In the genomic region with DNA sequence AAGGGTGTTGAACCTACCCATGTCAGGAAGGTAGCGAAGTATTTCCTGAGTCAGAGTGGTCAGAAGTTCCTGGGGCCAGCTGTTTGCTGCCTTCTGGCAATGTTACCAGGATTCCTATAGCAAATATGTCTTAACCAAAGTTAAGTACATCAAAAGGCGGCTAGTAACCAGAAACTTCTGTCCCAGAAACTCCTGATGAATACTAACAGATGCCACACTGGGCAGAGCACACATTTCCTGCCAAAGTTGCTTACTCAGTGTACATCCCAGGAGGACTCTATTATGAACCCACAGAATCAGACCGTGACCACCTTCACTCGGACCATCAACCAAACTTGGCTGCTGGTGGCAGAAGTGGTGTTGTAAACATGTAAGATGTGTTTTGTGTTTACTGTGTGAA, we compare ENCODE assay signal across 11 mouse cellular contexts.
"Had no signal": no experiment of that assay in that cellular context is flagged by ENCODE, and none has a peak within 500 bp of the region (broad histone marks: within the 10 kb centered on the region; RNA-seq: fewer than 3 reads in every experiment).

No protein-coding gene starts in this region.

- DNase-seq: lung, adult 18-20 months; lung, embryonic 14.5 days; lung, postnatal 10 days; lung, postnatal 4 days; right cerebral cortex, postnatal 14 days; thymus, adult 18-20 months; thymus, postnatal 14 days; thymus, postnatal 36 days had no signal

- H3K27me3 ChIP-seq: midbrain, embryonic 12.5 days; neural tube, embryonic 12.5 days had no signal

- H3K9ac ChIP-seq: lung, embryonic 14.5 days; midbrain, embryonic 12.5 days; neural tube, embryonic 12.5 days had no signal

- H3K4me2 ChIP-seq: lung, embryonic 14.5 days; midbrain, embryonic 12.5 days; neural tube, embryonic 12.5 days had no signal

- H3K27ac ChIP-seq: midbrain, embryonic 10.5 days; midbrain, embryonic 12.5 days; neural tube, embryonic 12.5 days had no signal

- H3K4me3 ChIP-seq: midbrain, embryonic 10.5 days; midbrain, embryonic 12.5 days; neural tube, embryonic 12.5 days had no signal

- H3K36me3 ChIP-seq: midbrain, embryonic 10.5 days; midbrain, embryonic 12.5 days; neural tube, embryonic 12.5 days had no signal

- H3K9me3 ChIP-seq: midbrain, embryonic 10.5 days; midbrain, embryonic 12.5 days; neural tube, embryonic 12.5 days had no signal

- H3K4me1 ChIP-seq: midbrain, embryonic 10.5 days; midbrain, embryonic 12.5 days; neural tube, embryonic 12.5 days had no signal
